Mouse (Mus musculus): ENCODE data around the gene Duox1. TPM values are rescaled to one million over a fixed set of nuclear protein-coding genes. Genes with fewer than 3 reads are reported as not detected.

Duox1 gene
- polyA plus RNA-seq, 1 experiment from 2014 or later: 0.05 TPM

GRCm38 (mm10) chr2:122366039-122366438 is 50.6 kb downstream of the Duox1 start:
- no peak overlapping the region for H3K4me3 ChIP-seq (ENCODE audit: low read depth, low read length)
- no peak overlapping the region for H3K4me2 ChIP-seq (ENCODE audit: low read length)
- H3K9ac ChIP-seq (ENCODE audit: low read length): no peak overlapping the region
- no peak for ATAC-seq (replicated peaks; ENCODE audit: low FRiP score, low TSS enrichment, low read depth)
- DNase-seq (ENCODE audit: low spot score): no peak
- WGBS: 74% methylated on average over 3 of the region's 3 CpGs
- H3K9me3 ChIP-seq (ENCODE audit: control insufficient read depth, low read length): no peaks in the 10 kb centered on the region
- H3K27me3 ChIP-seq (replicated peaks; ENCODE audit: control insufficient read depth, insufficient read depth, low read length): no peaks in the 10 kb centered on the region
- peaks cover 25% of the 10 kb centered on the region for H3K4me1 ChIP-seq (replicated peaks; ENCODE audit: control insufficient read depth, insufficient read depth, low read length)
- no peak overlapping the region for H3K27ac ChIP-seq (ENCODE audit: low read depth)
- H3K36me3 ChIP-seq (ENCODE audit: control insufficient read depth, insufficient read depth, low read length): peaks cover 4% of the 10 kb centered on the region; the same call in 1 of the 2 replicates

- Histone ChIP-seq H3K4me2 (ENCODE audit: low read length) (peak overlapping the region; percentile 66; the same call in 1 of the 2 replicates), H3K27ac (ENCODE audit: low read depth) (no peak overlapping the region), H3K4me1 (replicated peaks; ENCODE audit: control insufficient read depth, insufficient read depth, low read length) (peaks cover 24% of the 10 kb centered on the region), H3K27me3 (replicated peaks; ENCODE audit: control insufficient read depth, insufficient read depth, low read length) (no peaks in the 10 kb centered on the region), H3K9me3 (ENCODE audit: control insufficient read depth, low read length) (no peaks in the 10 kb centered on the region), H3K36me3 (ENCODE audit: control insufficient read depth, insufficient read depth, low read length) (peaks cover 4% of the 10 kb centered on the region; the same call in 1 of the 2 replicates), H3K9ac (ENCODE audit: low read length) (no peak overlapping the region), H3K4me3 (ENCODE audit: low read depth, low read length) (no peak overlapping the region)
- ATAC-seq (replicated peaks; ENCODE audit: low FRiP score, low TSS enrichment, low read depth): no peak
- 36% methylated on average over 5 of the region's 5 CpGs for WGBS
- DNase-seq (ENCODE audit: low spot score): no peak
Observed at GRCm38 (mm10) chr2:122366706-122367105, 51.2 kb downstream of the Duox1 start.

GRCm38 (mm10) chr2:122367181-122367580 is 51.7 kb downstream of the Duox1 start:
- Histone ChIP-seq H3K9ac (ENCODE audit: low read length) (no peak overlapping the region), H3K4me3 (ENCODE audit: low read depth, low read length) (peak overlapping the region; percentile 79)
- 43% methylated on average over 4 of the region's 4 CpGs for WGBS

GRCm38 (mm10) chr2:122367701-122368080 is 52.2 kb downstream of the Duox1 start:
- Histone ChIP-seq H3K27ac (ENCODE audit: low read depth) (no peak overlapping the region), H3K9me3 (ENCODE audit: control insufficient read depth, low read length) (no peaks in the 10 kb centered on the region), H3K36me3 (ENCODE audit: control insufficient read depth, insufficient read depth, low read length) (peaks cover 4% of the 10 kb centered on the region; the same call in 1 of the 2 replicates), H3K27me3 (replicated peaks; ENCODE audit: control insufficient read depth, insufficient read depth, low read length) (no peaks in the 10 kb centered on the region), H3K4me1 (replicated peaks; ENCODE audit: control insufficient read depth, insufficient read depth, low read length) (peaks cover 20% of the 10 kb centered on the region), H3K4me2 (ENCODE audit: low read length) (peak overlapping the region; percentile 66), H3K4me3 (ENCODE audit: low read depth, low read length) (peak overlapping the region; percentile 79), H3K9ac (ENCODE audit: low read length) (peak overlapping the region; percentile 79)
- DNase-seq (ENCODE audit: low spot score): no peak
- no peak for ATAC-seq (replicated peaks; ENCODE audit: low FRiP score, low TSS enrichment, low read depth)
- WGBS: 13% methylated on average over 4 of the region's 4 CpGs

More at GRCm38 (mm10) chr2:122367181-122367580, 51.7 kb downstream of the Duox1 start:
- no peaks in the 10 kb centered on the region for H3K27me3 ChIP-seq (replicated peaks; ENCODE audit: control insufficient read depth, insufficient read depth, low read length)
- no peak for DNase-seq (ENCODE audit: low spot score)
- H3K27ac ChIP-seq (ENCODE audit: low read depth): no peak overlapping the region
- peaks cover 4% of the 10 kb centered on the region; the same call in 1 of the 2 replicates for H3K36me3 ChIP-seq (ENCODE audit: control insufficient read depth, insufficient read depth, low read length)
- H3K4me1 ChIP-seq (replicated peaks; ENCODE audit: control insufficient read depth, insufficient read depth, low read length): peaks cover 20% of the 10 kb centered on the region
- H3K9me3 ChIP-seq (ENCODE audit: control insufficient read depth, low read length): no peaks in the 10 kb centered on the region
- H3K4me2 ChIP-seq (ENCODE audit: low read length): peak overlapping the region; percentile 66
- no peak for ATAC-seq (replicated peaks; ENCODE audit: low FRiP score, low TSS enrichment, low read depth)

- H3K27ac ChIP-seq (ENCODE audit: low read depth): no peak overlapping the region
- peak; percentile 71 for ATAC-seq (replicated peaks; ENCODE audit: low FRiP score, low TSS enrichment, low read depth)
- H3K9me3 ChIP-seq (ENCODE audit: control insufficient read depth, low read length): no peaks in the 10 kb centered on the region
- peak overlapping the region; percentile 79 for H3K4me3 ChIP-seq (ENCODE audit: low read depth, low read length)
- peak overlapping the region; percentile 66 for H3K4me2 ChIP-seq (ENCODE audit: low read length)
- peak; percentile 68 for DNase-seq (ENCODE audit: low spot score)
- H3K27me3 ChIP-seq (replicated peaks; ENCODE audit: control insufficient read depth, insufficient read depth, low read length): no peaks in the 10 kb centered on the region
- H3K9ac ChIP-seq (ENCODE audit: low read length): peak overlapping the region; percentile 79
- peaks cover 3% of the 10 kb centered on the region; the same call in 1 of the 2 replicates for H3K36me3 ChIP-seq (ENCODE audit: control insufficient read depth, insufficient read depth, low read length)
- H3K4me1 ChIP-seq (replicated peaks; ENCODE audit: control insufficient read depth, insufficient read depth, low read length): peaks cover 20% of the 10 kb centered on the region
- under 1% methylated on average over 39 of the region's 55 CpGs for WGBS
Observed at GRCm38 (mm10) chr2:122368081-122368971, 52.9 kb downstream of the Duox1 start.

GRCm38 (mm10) chr2:122368995-122369739 is 53.7 kb downstream of the Duox1 start, which contains the start of gene Shf:
Gene Shf, minus strand, starts transcription at chr2:122369162.
- peak within 1 kb of the TSS; percentile 66 for H3K4me2 ChIP-seq (ENCODE audit: low read length)
- no peaks in the 10 kb centered on the region for H3K27me3 ChIP-seq (replicated peaks; ENCODE audit: control insufficient read depth, insufficient read depth, low read length)
- ATAC-seq (replicated peaks; ENCODE audit: low FRiP score, low TSS enrichment, low read depth) (peak; percentile 95), DNase-seq (ENCODE audit: low spot score) (peak; percentile 98)
- peaks cover 20% of the 10 kb centered on the region for H3K4me1 ChIP-seq (replicated peaks; ENCODE audit: control insufficient read depth, insufficient read depth, low read length)
- peak within 1 kb of the TSS; percentile 79 for H3K4me3 ChIP-seq (ENCODE audit: low read depth, low read length)
- H3K36me3 ChIP-seq (ENCODE audit: control insufficient read depth, insufficient read depth, low read length): no peaks in the 10 kb centered on the region
- H3K27ac ChIP-seq (ENCODE audit: low read depth): no peak within 1 kb of the TSS
- peak within 1 kb of the TSS; percentile 79 for H3K9ac ChIP-seq (ENCODE audit: low read length)
- under 1% methylated on average over 34 of the region's 54 CpGs for WGBS
- no peaks in the 10 kb centered on the region for H3K9me3 ChIP-seq (ENCODE audit: control insufficient read depth, low read length)

- H3K4me3 ChIP-seq (ENCODE audit: low read depth, low read length): no peak overlapping the region
- H3K4me2 ChIP-seq (ENCODE audit: low read length): no peak overlapping the region
- peaks cover 24% of the 10 kb centered on the region for H3K4me1 ChIP-seq (replicated peaks; ENCODE audit: control insufficient read depth, insufficient read depth, low read length)
- H3K9me3 ChIP-seq (ENCODE audit: control insufficient read depth, low read length): no peaks in the 10 kb centered on the region
- WGBS: 46% methylated on average over 10 of the region's 10 CpGs
- ATAC-seq (replicated peaks; ENCODE audit: low FRiP score, low TSS enrichment, low read depth): no peak
- no peak overlapping the region for H3K27ac ChIP-seq (ENCODE audit: low read depth)
- no peak overlapping the region for H3K9ac ChIP-seq (ENCODE audit: low read length)
- no peaks in the 10 kb centered on the region for H3K27me3 ChIP-seq (replicated peaks; ENCODE audit: control insufficient read depth, insufficient read depth, low read length)
- H3K36me3 ChIP-seq (ENCODE audit: control insufficient read depth, insufficient read depth, low read length): no peaks in the 10 kb centered on the region
- DNase-seq (ENCODE audit: low spot score): no peak
Observed at GRCm38 (mm10) chr2:122370101-122370750, 54.8 kb downstream of the Duox1 start.

- Histone ChIP-seq H3K27me3 (replicated peaks; ENCODE audit: control insufficient read depth, insufficient read depth, low read length) (no peaks in the 10 kb centered on the region), H3K4me2 (ENCODE audit: low read length) (no peak overlapping the region), H3K9me3 (ENCODE audit: control insufficient read depth, low read length) (no peaks in the 10 kb centered on the region), H3K4me1 (replicated peaks; ENCODE audit: control insufficient read depth, insufficient read depth, low read length) (peaks cover 11% of the 10 kb centered on the region), H3K9ac (ENCODE audit: low read length) (no peak overlapping the region), H3K27ac (ENCODE audit: low read depth) (no peak overlapping the region), H3K36me3 (ENCODE audit: control insufficient read depth, insufficient read depth, low read length) (no peaks in the 10 kb centered on the region), H3K4me3 (ENCODE audit: low read depth, low read length) (no peak overlapping the region)
- no peak for DNase-seq (ENCODE audit: low spot score)
- 74% methylated on average over 3 of the region's 3 CpGs for WGBS
- no peak for ATAC-seq (replicated peaks; ENCODE audit: low FRiP score, low TSS enrichment, low read depth)
Observed at GRCm38 (mm10) chr2:122372067-122372466, 56.6 kb downstream of the Duox1 start.
